Mouse (Mus musculus): ENCODE measurements around the gene Gm44579.

Gene Gm44579

GRCm38 (mm10) chr15:98220877-98221276 lies at the start of gene Gm44579, which contains the start of gene Olfr287:
Gene Gm44579, minus strand, starts transcription at chr15:98220977.
Gene Olfr287, minus strand, starts transcription at chr15:98221056.
- no peak for DNase-seq (ENCODE audit: low spot score)

GRCm38 (mm10) chr15:98257776-98258175 lies 37.0 kb upstream of the Gm44579 start:
- DNase-seq (ENCODE audit: low spot score) = no peak

- no peak for DNase-seq (ENCODE audit: low spot score)
Observed at GRCm38 (mm10) chr15:98257193-98257592, 36.4 kb upstream of the Gm44579 start, which contains the start of gene H1fnt. Gene H1fnt, minus strand, starts transcription at chr15:98257293.

GRCm38 (mm10) chr15:98256271-98256670 lies 35.5 kb upstream of the Gm44579 start:
- no peak for DNase-seq (ENCODE audit: low spot score)

GRCm38 (mm10) chr15:98235442-98235841 lies 14.7 kb upstream of the Gm44579 start:
- DNase-seq (ENCODE audit: low spot score) = no peak

GRCm38 (mm10) chr15:98234350-98234749 lies 13.6 kb upstream of the Gm44579 start, which contains the start of gene Olfr286:
Gene Olfr286, minus strand, starts transcription at chr15:98234450.
- no peak for DNase-seq (ENCODE audit: low spot score)

GRCm38 (mm10) chr15:98226096-98226495 lies 5.3 kb upstream of the Gm44579 start:
- DNase-seq (ENCODE audit: low spot score) = no peak

GRCm38 (mm10) chr15:98225610-98226009 lies 4.8 kb upstream of the Gm44579 start:
- peak; percentile 57 for DNase-seq (ENCODE audit: low spot score)

GRCm38 (mm10) chr15:98222377-98222776 lies 1.6 kb upstream of the Gm44579 start:
- no peak for DNase-seq (ENCODE audit: low spot score)

- DNase-seq (ENCODE audit: low spot score) = no peak
Observed at GRCm38 (mm10) chr15:98214130-98214529, 6.6 kb downstream of the Gm44579 start.

- DNase-seq (ENCODE audit: low spot score) = no peak
Observed at GRCm38 (mm10) chr15:98213336-98213870, 7.4 kb downstream of the Gm44579 start.

- no peak for DNase-seq (ENCODE audit: low spot score)
Observed at GRCm38 (mm10) chr15:98209676-98210075, 11.1 kb downstream of the Gm44579 start.

- no peak for DNase-seq (ENCODE audit: low spot score)
Observed at GRCm38 (mm10) chr15:98195442-98195841, 25.3 kb downstream of the Gm44579 start, which contains the start of gene Olfr288. Gene Olfr288, minus strand, starts transcription at chr15:98195542.

GRCm38 (mm10) chr15:98184456-98184855 lies 36.3 kb downstream of the Gm44579 start:
- DNase-seq (ENCODE audit: low spot score) = no peak

- DNase-seq (ENCODE audit: low spot score) = no peak
Observed at GRCm38 (mm10) chr15:98181856-98182570, 38.8 kb downstream of the Gm44579 start.

GRCm38 (mm10) chr15:98181132-98181711 lies 39.6 kb downstream of the Gm44579 start:
- DNase-seq (ENCODE audit: low spot score) = peak; percentile 96

GRCm38 (mm10) chr15:98180567-98181131 lies 40.1 kb downstream of the Gm44579 start:
- DNase-seq (ENCODE audit: low spot score) = no peak

- no peak for DNase-seq (ENCODE audit: low spot score)
Observed at GRCm38 (mm10) chr15:98177320-98177719, 43.5 kb downstream of the Gm44579 start.

- DNase-seq (ENCODE audit: low spot score) = peak; percentile 87
Observed at GRCm38 (mm10) chr15:98173821-98174220, 47.0 kb downstream of the Gm44579 start.

GRCm38 (mm10) chr15:98172113-98172512 lies 48.7 kb downstream of the Gm44579 start:
- no peak for DNase-seq (ENCODE audit: low spot score)

GRCm38 (mm10) chr15:98170917-98171316 lies 49.9 kb downstream of the Gm44579 start:
- no peak for DNase-seq (ENCODE audit: low spot score)

- DNase-seq (ENCODE audit: low spot score) = no peak
Observed at GRCm38 (mm10) chr15:98170365-98170764, 50.4 kb downstream of the Gm44579 start.

- no peak for DNase-seq (ENCODE audit: low spot score)
Observed at GRCm38 (mm10) chr15:98168622-98169004, 52.2 kb downstream of the Gm44579 start.

All from embryo, embryonic 10.5 days (tissue).